Mouse (Mus musculus) MEL (cell line): ENCODE results near the gene Gm4756.

Experiments used
- CTCF ChIP-seq, 3 experiments: IDR thresholded peaks in 2 of 3; conservative IDR thresholded peaks in 1 of 3; 2 replicates each; pipeline ENCODE4 v1.5.1; 2011 to 2012; ENCODE audit warnings: low read length in 3 of 3, low read depth in 2 of 3, mild to moderate bottlenecking in 2 of 3, improper control_type of control experiment in 1 of 3, inconsistent platforms in 1 of 3, mixed read lengths in 1 of 3, moderate library complexity in 1 of 3; ENCODE audit not compliant: control insufficient read depth in 1 of 3, insufficient read depth in 1 of 3, poor library complexity in 1 of 3, severe bottlenecking in 1 of 3
- EP300 ChIP-seq, 2 experiments: IDR thresholded peaks; 2 replicates each; pipeline ENCODE4 v1.6.1; 2011; ENCODE audit warnings: improper control_type of control experiment in 2 of 2, low read length in 2 of 2, low read depth in 1 of 2, mild to moderate bottlenecking in 1 of 2
- MAFK ChIP-seq: IDR thresholded peaks from 2 replicates; pipeline ENCODE4 v1.6.1; 2011; ENCODE audit warnings: low read depth, mild to moderate bottlenecking, low read length, improper control_type of control experiment, borderline replicate concordance
- MAZ ChIP-seq: IDR thresholded peaks from 2 replicates; pipeline ENCODE4 v1.6.1; 2012; ENCODE audit warnings: low read depth, mild to moderate bottlenecking, inconsistent platforms, low read length, improper control_type of control experiment
- MYC ChIP-seq: IDR thresholded peaks from 2 replicates; pipeline ENCODE4 v1.6.1; 2011; ENCODE audit warnings: low read depth, mild to moderate bottlenecking, low read length, improper control_type of control experiment, moderate library complexity
- POLR2A ChIP-seq, 2 experiments: IDR thresholded peaks; 2 replicates each; pipeline ENCODE4 v1.6.1; 2011 to 2012; ENCODE audit warnings: low read length in 2 of 2, mild to moderate bottlenecking in 2 of 2, control low read depth in 1 of 2, improper control_type of control experiment in 1 of 2, low read depth in 1 of 2, moderate library complexity in 1 of 2; ENCODE audit not compliant: control insufficient read depth in 1 of 2, insufficient read depth in 1 of 2, poor library complexity in 1 of 2
- SMC3 ChIP-seq: IDR thresholded peaks from 2 replicates; pipeline ENCODE4 v1.6.1; 2011; ENCODE audit warnings: low read depth, low read length, improper control_type of control experiment
- TAL1 ChIP-seq: IDR thresholded peaks from 2 replicates; pipeline ENCODE4 v1.6.1; 2012; ENCODE audit warnings: mild to moderate bottlenecking, inconsistent platforms, low read length, moderate library complexity, mixed read lengths
- TCF12 ChIP-seq: IDR thresholded peaks from 2 replicates; pipeline ENCODE4 v1.6.1; 2014; ENCODE audit warnings: low read depth, mild to moderate bottlenecking, inconsistent platforms, low read length, improper control_type of control experiment, moderate library complexity
- UBTF ChIP-seq: IDR thresholded peaks from 2 replicates; pipeline ENCODE4 v1.6.1; 2012; ENCODE audit warnings: low read depth, mild to moderate bottlenecking, inconsistent platforms, low read length, improper control_type of control experiment, moderate library complexity, borderline replicate concordance; ENCODE audit not compliant: insufficient read depth
- ZNF384 ChIP-seq: IDR thresholded peaks from 2 replicates; pipeline ENCODE4 v1.6.1; 2012; ENCODE audit warnings: low read depth, mild to moderate bottlenecking, inconsistent platforms, low read length, improper control_type of control experiment

DNA sequence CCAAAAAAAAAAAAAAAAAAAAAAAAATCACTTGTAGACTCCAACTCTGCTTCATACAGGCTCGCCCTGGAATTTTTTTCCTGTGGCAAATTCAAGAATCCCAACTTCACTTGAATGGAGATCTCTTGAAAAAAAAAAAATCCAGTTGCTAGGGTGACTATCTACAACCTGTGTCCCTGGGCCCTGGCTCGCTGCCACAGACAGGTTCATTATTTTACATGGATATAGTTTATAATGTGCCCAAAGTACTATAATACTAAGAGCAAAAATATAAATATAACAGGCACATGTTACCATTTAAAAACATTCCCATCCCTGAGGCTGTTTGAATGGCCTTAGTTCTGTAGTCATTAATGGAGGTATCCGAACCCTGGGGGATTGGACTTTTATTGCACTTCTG, 113.9 kb downstream of the Gm4756 start:
- TF ChIP-seq MAZ (no peak), SMC3 (no peak), CTCF (IDR thresholded peaks at IDR 0.05 in 2 of 3, conservative IDR thresholded peaks at IDR 0.05 in 1 of 3; ENCODE audit: control insufficient read depth in 1 of 3, insufficient read depth in 1 of 3, low read depth in 2 of 3, low read length in 3 of 3, poor library complexity in 1 of 3, severe bottlenecking in 1 of 3) (no peak), TAL1 (no peak), UBTF (no peak), MAFK (no peak), EP300 (IDR thresholded peaks at IDR 0.05; ENCODE audit: low read depth in 1 of 2, low read length in 2 of 2) (no peak), MYC (no peak), POLR2A (IDR thresholded peaks at IDR 0.05; ENCODE audit: control insufficient read depth in 1 of 2, insufficient read depth in 1 of 2, low read depth in 1 of 2, low read length in 2 of 2, poor library complexity in 1 of 2) (no peak), ZNF384 (peak; percentile 88), TCF12 (no peak)
